Mouse (Mus musculus) Patski (cell line): ENCODE results near the gene Grrp1. TPM values are rescaled to one million over a fixed set of nuclear protein-coding genes. Genes with fewer than 3 reads are reported as not detected.
A peak's percentile ranks its signal among the peaks of the same experiment; 100 is the strongest.
"Not testable (repeated sequence)": the region's sequence is repeated elsewhere in the genome, so short reads cannot be mapped to it uniquely, and the experiment has no call there.

Source experiments
- ATAC-seq: fragments of 100-300 bp; one replicate; pipeline ENCODE4 v1.8.0; 2021
- CTCF ChIA-PET: fragments of 350-600 bp; sonication (Branson Sonifier 250); formaldehyde crosslinking; loops from one replicate; lab custom pipeline; 2022; ENCODE audit warnings: inconsistent platforms; lab: Charles Lee
- POLR2A ChIA-PET: fragments of 350-600 bp; sonication (Branson Sonifier 250); formaldehyde crosslinking; loops from one replicate; lab custom pipeline; 2022; ENCODE audit warnings: antibody characterized with exemption, inconsistent platforms; lab: Charles Lee
- DNase-seq: peaks from one replicate; pipeline ENCODE4 v3.0.0-alpha.2; 2011; ENCODE audit warnings: low read depth, low spot score
- H3K27me3 ChIP-seq: fragments of 371-371 bp; one replicate; pipeline ENCODE4 v1.5.1; 2021
- CTCF ChIP-seq: fragments of 100-300 bp; IDR thresholded peaks from one replicate; pipeline ENCODE4 v1.5.1; 2021
- in situ Hi-C: fragments of 300-500 bp; cut with MboI; formaldehyde crosslinking; loops from 3 replicates; pipeline ENCODE4 v1.11.1; 2018; ENCODE audit warnings: low pct_unique_long_range_greater_than_20kb, mixed read lengths
- polyA plus RNA-seq: library from polyadenylated mRNA; unstranded; gene quantifications from one replicate; pipeline ENCODE4 v1.2.3, GENCODE M21; 2021

The Grrp1 gene
- polyA plus RNA-seq, 1 experiment from 2014 or later: not detected

GRCm38 (mm10) chr4:134272731-134273416 lies 19.0 kb upstream of the Grrp1 start:
- POLR2A ChIA-PET: no interaction called here
- H3K27me3 ChIP-seq: no peaks in the 10 kb centered on the region
- no peak for TF ChIP-seq CTCF
- DNase-seq (no peak), ATAC-seq (no peak)
- in situ Hi-C loops: no loop called here
- CTCF ChIA-PET: no interaction called here

GRCm38 (mm10) chr4:134271979-134272378 lies 18.1 kb upstream of the Grrp1 start:
- in situ Hi-C loops: no loop called here
- ChIA-PET CTCF (no interaction called here), POLR2A (no interaction called here)
- no peak for ATAC-seq
- no peak for DNase-seq
- TF ChIP-seq CTCF: no peak
- H3K27me3 ChIP-seq: no peaks in the 10 kb centered on the region

- ATAC-seq, DNase-seq, H3K27me3 ChIP-seq, in situ Hi-C loops, POLR2A ChIA-PET, CTCF ChIA-PET: not testable (repeated sequence)
- peak; percentile 64 for TF ChIP-seq CTCF
Measured at GRCm38 (mm10) chr4:134269622-134270021, 15.7 kb upstream of the Grrp1 start.

GRCm38 (mm10) chr4:134268102-134268655 lies 14.3 kb upstream of the Grrp1 start:
- CTCF ChIA-PET: interaction anchor here (1.9 kb wide), 1 partner anchor 88 kb away, joined by 3 read pairs; no protein-coding TSS in a partner anchor
- H3K27me3 ChIP-seq: no peaks in the 10 kb centered on the region
- POLR2A ChIA-PET: no interaction called here
- TF ChIP-seq CTCF: no peak
- DNase-seq: no peak
- in situ Hi-C loops: no loop called here
- ATAC-seq: no peak

GRCm38 (mm10) chr4:134265860-134266585 lies 12.1 kb upstream of the Grrp1 start:
- ChIA-PET CTCF (no interaction called here), POLR2A (no interaction called here)
- TF ChIP-seq CTCF: no peak
- DNase-seq (no peak), ATAC-seq (no peak)
- H3K27me3 ChIP-seq: no peaks in the 10 kb centered on the region
- in situ Hi-C loops: no loop called here

- no peak for ATAC-seq
- in situ Hi-C loops: no loop called here
- POLR2A ChIA-PET: no interaction called here
- CTCF ChIA-PET: interaction anchor here (0.8 to 1.3 kb wide), 4 partner anchors 13 to 59 kb away, joined by 3 to 6 read pairs (median 4); partner anchors contain the start of gene Gm30191
- no peak for DNase-seq
- no peaks in the 10 kb centered on the region for H3K27me3 ChIP-seq
- TF ChIP-seq CTCF: peak; percentile 74
Measured at GRCm38 (mm10) chr4:134263191-134263590, 9.3 kb upstream of the Grrp1 start.

GRCm38 (mm10) chr4:134258354-134258753 lies 4.4 kb upstream of the Grrp1 start:
- TF ChIP-seq CTCF: no peak
- ATAC-seq (no peak), DNase-seq (no peak)
- CTCF ChIA-PET: no interaction called here
- POLR2A ChIA-PET: no interaction called here
- in situ Hi-C loops: loop anchor here (5.0 kb wide), 1 partner anchor 129 kb away; no protein-coding TSS in a partner anchor
- no peaks in the 10 kb centered on the region for H3K27me3 ChIP-seq

- in situ Hi-C loops: loop anchor here (5.0 kb wide), 1 partner anchor 130 kb away; no protein-coding TSS in a partner anchor
- no peak for TF ChIP-seq CTCF
- no peak for DNase-seq
- ChIA-PET CTCF (no interaction called here), POLR2A (interaction anchor here (0.6 to 0.7 kb wide), 2 partner anchors 83 to 129 kb away, joined by 3 read pairs; partner anchors contain the start of gene Sh3bgrl3)
- no peaks in the 10 kb centered on the region for H3K27me3 ChIP-seq
- no peak for ATAC-seq
Measured at GRCm38 (mm10) chr4:134257198-134258009, 3.5 kb upstream of the Grrp1 start.

GRCm38 (mm10) chr4:134256407-134257197 lies 2.7 kb upstream of the Grrp1 start:
- CTCF ChIA-PET: no interaction called here

More at GRCm38 (mm10) chr4:134256407-134257197, 2.7 kb upstream of the Grrp1 start:
- peaks cover 7% of the 10 kb centered on the region for H3K27me3 ChIP-seq
- POLR2A ChIA-PET: no interaction called here
- no peak for DNase-seq
- ATAC-seq: no peak
- in situ Hi-C loops: loop anchor here (5.0 kb wide), 1 partner anchor 131 kb away; no protein-coding TSS in a partner anchor
- no peak for TF ChIP-seq CTCF
